Mouse (Mus musculus): Measurements from ENCODE around the gene Cym.

Cym gene

DNA sequence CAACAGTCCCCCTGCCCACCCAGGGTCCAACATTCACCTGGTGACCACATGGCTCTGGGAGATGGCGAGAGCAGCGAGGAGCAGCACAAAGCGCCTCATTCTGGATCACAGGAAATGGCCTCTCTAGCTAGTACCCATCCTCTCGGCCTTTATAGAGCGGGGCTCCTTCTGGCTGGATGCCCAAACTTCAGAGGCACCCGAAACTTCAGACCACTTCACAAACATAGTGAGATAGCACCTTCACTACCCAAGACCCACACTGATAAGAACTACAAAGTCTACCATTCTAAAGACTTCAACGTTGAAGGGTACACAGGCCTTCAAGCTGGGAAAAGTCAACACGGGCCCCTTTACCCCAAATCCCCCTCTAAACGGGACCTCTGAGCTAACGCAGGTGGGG, at the start of gene Cym:
Gene Cym, minus strand, starts transcription at position 125 of the 400 bp plus-strand sequence.
- DNase-seq (ENCODE audit: low read depth, low spot score) = no peak

GRCm38 (mm10) chr3:107266814-107267345, 45.3 kb upstream of the Cym start:
- DNase-seq (ENCODE audit: low read depth, low spot score) = no peak

DNA sequence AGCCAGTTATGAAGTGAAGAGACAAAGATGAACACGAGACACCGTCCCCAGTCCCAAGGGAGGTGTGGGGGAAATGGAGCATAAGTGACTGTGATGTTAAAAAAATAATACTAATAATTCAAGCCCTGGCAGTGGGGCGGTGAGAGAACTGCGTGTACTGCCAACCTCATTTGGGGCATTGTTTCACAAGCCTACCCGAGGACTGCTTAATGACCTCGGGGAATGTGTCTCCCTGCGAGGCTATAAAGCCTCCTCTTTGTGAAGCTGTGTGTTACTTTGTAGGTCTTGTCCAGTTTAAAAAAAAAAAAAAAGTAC, 40.3 kb upstream of the Cym start:
- DNase-seq (ENCODE audit: low read depth, low spot score) = peak; percentile 58

DNA sequence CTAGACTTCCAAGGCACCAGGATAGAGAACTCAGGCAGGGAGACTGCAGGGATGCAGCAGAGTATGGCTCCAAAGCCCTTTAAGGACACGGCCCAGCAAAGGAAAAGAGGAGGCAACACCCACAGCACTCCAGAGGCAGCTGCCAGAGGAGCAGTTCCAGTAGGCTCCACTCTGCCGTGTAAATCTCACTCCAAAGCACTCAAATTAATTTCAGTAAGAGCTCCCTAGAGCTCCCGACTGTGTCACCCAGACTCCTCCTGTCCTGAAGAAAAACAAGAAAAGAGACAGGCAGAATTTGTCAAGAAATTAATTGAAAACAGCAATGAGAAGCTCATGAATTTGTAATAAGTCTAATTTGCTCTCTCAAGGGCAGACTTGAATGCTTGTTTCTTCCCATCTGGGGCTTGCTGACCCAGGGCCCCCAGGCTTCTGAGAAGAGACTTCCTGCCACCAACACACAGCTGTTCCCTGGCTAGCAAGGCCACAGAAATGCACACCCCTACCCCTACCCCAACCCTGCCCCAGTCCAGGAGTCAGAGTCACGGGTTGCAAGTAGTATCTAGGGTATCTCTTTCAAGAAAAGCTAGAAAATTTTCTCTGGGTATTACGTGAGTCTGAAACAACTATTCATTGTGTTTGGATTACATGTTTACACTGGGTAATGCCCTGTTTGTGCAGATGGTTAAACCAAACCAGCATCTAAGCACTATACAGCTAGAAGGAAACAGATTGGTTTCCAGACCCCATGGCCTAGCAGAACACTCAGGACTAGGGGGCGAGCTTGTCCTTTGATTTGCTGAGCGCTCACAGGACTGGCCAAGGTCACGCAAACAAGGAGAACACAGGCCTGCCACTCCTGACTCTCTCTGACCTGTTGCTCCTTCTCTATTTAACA, 39.7 kb upstream of the Cym start:
- peak; percentile 53 for DNase-seq (ENCODE audit: low read depth, low spot score)

- DNase-seq (ENCODE audit: low read depth, low spot score) = no peak
These were observed 36.4 kb upstream of the Cym start for GRCm38 (mm10) chr3:107257924-107258323.

DNA sequence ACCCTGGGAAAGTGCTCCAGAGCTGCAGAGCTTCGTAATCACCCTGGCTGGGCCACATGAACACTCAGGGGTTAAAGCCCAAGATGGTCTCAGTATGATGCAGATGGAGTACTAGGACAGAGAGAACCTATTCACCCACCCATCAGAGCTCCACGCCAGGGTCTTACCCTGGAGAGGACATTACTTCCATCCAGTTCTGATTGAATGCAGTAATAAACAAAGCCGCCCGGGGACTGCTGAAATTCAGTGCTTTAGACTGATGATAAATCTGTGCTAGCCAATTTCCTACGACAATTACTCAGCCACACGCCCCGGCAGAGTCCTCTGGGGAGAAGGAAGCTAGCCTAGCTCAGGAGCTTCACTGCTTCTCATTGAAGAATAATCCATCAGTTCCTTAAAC, 35.2 kb upstream of the Cym start:
- peak; percentile 41 for DNase-seq (ENCODE audit: low read depth, low spot score)

DNA sequence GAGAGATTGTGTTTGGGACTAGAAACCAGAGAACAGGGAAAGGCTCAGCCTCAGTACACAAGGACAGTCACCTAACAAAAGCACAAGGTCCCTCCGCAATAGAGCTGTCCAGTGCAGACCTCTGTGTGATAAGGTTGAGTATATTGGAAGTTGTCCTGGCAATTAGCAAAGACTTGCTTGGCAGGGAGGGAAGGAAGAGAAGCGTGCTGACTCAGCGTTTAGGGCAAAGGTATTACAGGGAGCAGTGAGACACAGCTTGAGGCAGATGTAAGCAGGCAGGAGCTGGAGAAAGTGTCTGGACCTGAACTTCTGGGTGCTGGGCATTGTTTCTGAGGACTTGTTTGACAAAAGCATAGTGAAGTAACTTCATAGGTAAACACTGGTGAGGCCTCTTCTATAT, 34.5 kb upstream of the Cym start:
- DNase-seq (ENCODE audit: low read depth, low spot score) = no peak

- DNase-seq (ENCODE audit: low read depth, low spot score) = no peak
These were observed 32.4 kb upstream of the Cym start for GRCm38 (mm10) chr3:107253925-107254324.

- DNase-seq (ENCODE audit: low read depth, low spot score) = no peak
These were observed 30.5 kb upstream of the Cym start for GRCm38 (mm10) chr3:107252035-107252434.

- DNase-seq (ENCODE audit: low read depth, low spot score) = no peak
These were observed 28.8 kb upstream of the Cym start for GRCm38 (mm10) chr3:107250320-107250719.

GRCm38 (mm10) chr3:107249042-107249441, 27.5 kb upstream of the Cym start:
- DNase-seq (ENCODE audit: low read depth, low spot score) = no peak

DNA sequence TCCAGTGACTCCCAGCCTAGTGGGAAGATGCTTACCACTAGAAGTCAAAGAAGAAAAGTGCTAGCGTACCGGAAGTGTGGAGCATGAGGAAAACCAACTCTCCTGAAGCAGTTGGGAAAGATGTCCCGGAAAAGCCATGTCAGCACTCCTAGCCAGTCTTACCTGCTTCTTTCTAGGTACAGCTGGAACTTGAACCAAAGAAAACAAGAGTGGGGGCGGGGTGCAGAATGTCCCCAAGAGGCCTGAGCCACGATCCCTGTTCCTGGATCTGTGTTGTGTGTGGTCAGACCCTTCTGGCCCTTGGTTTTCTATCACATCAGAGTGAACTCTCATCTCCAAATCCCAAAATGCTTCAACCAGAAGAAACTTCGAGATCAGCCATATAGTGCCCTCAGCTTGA, 25.3 kb upstream of the Cym start:
- DNase-seq (ENCODE audit: low read depth, low spot score) = no peak

DNA sequence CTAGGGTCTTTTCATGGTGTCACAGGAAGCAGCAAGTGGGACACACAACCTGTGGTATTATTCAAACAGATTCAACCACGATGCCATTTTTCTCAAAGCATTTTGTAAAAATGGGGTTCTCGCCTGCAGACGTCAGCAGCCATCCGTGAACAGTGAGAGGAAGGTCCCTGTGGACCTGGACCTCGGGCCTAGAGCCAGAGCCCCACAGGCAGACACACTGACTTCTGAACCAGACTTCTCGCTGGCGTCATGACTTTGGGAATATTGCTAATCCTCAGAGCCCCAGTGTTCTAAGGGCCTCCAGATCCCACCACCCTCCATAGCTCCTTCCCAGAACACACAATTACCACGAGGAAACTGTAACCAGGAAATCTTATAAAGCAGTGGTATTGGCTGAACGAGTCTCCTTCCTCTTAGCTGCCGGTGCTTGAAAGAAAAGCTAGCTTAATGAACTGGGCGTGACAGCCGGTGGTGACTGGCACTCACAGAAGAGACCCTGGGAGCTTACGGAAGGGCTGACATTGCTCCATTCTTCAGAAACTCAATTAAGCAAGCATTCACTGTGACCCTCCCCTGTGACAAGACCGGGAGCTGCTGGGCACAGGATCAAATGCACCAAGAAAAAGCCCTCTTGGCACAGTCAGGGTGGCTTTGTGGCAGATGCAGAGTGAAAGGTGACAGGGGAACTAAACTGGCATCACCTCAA, 20.0 kb upstream of the Cym start:
- no peak for DNase-seq (ENCODE audit: low read depth, low spot score)

- no peak for DNase-seq (ENCODE audit: low read depth, low spot score)
These were observed 18.1 kb upstream of the Cym start, which contains the start of gene Prok1 for GRCm38 (mm10) chr3:107239607-107240006. TSS of gene Prok1 (minus strand) at chr3:107239707.

DNA sequence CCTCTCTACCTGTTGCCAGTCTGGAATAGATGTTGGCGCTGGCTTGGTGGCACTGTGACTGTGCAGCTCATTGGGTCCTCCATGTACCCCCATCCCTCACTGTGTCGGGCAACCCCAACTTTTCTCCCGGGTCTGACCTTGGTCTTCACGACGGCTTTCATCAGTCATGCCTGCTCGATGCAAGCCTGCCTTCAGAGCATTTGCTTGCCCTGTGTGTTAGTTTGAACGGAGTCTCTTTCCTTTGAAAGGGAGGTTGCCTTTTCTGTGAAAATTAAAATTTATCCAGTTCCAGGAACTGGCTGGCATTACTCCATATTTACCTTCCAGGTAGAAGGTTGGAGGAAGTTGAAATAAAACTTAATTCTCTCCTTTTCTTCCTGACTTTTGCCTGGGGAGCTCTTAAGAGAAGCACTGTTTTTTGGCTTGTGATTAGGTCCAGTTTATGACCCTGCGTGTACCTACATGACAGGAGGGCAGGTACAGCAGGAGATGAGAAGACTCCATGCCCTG, 17.0 kb upstream of the Cym start:
- no peak for DNase-seq (ENCODE audit: low read depth, low spot score)

GRCm38 (mm10) chr3:107238051-107238450, 16.5 kb upstream of the Cym start:
- DNase-seq (ENCODE audit: low read depth, low spot score) = no peak

GRCm38 (mm10) chr3:107233945-107234344, 12.4 kb upstream of the Cym start:
- DNase-seq (ENCODE audit: low read depth, low spot score) = no peak

DNA sequence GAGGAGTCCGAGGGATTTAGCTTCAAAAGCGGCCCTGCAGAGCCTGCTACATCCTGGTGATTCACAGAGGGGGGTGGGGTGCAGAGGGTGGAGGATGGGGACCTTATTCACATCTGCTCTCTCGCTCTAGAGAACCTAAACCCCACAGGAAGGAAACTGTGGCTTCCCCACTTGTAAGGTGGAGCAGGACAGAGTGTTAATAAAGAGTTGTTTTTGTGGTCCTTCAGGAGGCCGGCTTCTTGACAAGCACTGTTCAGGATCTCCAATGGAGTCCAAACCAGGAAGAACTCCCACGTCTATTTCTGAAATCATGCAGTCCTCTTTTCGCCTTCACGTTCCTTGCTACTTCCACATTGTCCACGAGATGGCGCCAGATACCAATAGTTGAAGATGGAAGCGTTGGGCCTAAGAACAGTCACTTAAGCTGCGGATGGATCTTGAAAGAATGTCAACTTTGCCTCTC, 11.8 kb upstream of the Cym start:
- DNase-seq (ENCODE audit: low read depth, low spot score) = peak; percentile 76

DNA sequence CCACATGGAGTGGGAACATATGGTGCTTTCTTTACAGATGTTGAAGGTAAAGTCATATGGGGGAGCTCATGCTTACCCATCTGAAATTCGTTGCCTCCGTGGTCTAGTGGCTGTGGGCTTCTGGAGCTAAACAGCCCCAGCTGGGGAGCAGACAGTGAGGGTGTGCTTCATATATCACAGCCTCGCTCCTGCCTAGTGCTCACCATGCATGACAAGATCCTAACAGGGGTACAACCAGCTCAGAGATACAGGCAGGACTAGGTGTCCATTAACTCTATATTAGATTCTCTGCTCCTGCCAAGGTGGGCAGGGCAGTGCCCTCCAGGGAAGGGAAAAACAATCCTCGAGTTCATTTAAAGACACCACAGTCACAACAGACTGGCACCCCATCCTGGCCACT, 9.7 kb upstream of the Cym start:
- DNase-seq (ENCODE audit: low read depth, low spot score) = no peak

GRCm38 (mm10) chr3:107230527-107230926, 9.0 kb upstream of the Cym start, which contains the start of gene A630076J17Rik:
TSS of gene A630076J17Rik (plus strand) at chr3:107230614.
- no peak for DNase-seq (ENCODE audit: low read depth, low spot score)

- DNase-seq (ENCODE audit: low read depth, low spot score) = no peak
These were observed 8.3 kb upstream of the Cym start for GRCm38 (mm10) chr3:107229822-107230221.

- no peak for DNase-seq (ENCODE audit: low read depth, low spot score)
These were observed 7.7 kb upstream of the Cym start for GRCm38 (mm10) chr3:107229221-107229620.

Data from skeletal muscle tissue, adult 2 months (tissue).